Mouse (Mus musculus) limb, embryonic 14.5 days (tissue): Measurements from ENCODE around the gene Cul9. TPM values are rescaled to one million over a fixed set of nuclear protein-coding genes. Genes with fewer than 3 reads are reported as not detected.

ENCODE experiments used
- ATAC-seq: fragments of 200-750 bp; cut with Nextera tagmentation; 2 replicates; pipeline ENCODE4 v1.8.0; 2017; ENCODE audit warnings: low read depth, moderate number of reproducible peaks, moderate TSS enrichment; ENCODE audit not compliant: low FRiP score
- DNase-seq: peaks from one replicate; pipeline ENCODE4 v3.0.0-alpha.2; 2015; ENCODE audit warnings: low spot score
- H3K27ac ChIP-seq: fragments of 300-500 bp; sonication (generic); replicated peaks from 2 replicates; pipeline ENCODE4 v1.5.1; 2014; ENCODE audit warnings: low read depth, mild to moderate bottlenecking, low read length, moderate library complexity, mixed read lengths
- H3K27me3 ChIP-seq: fragments of 300-500 bp; sonication (generic); 2 replicates; pipeline ENCODE4 v1.6.1; 2014; ENCODE audit warnings: low read length, mixed read lengths; ENCODE audit not compliant: control insufficient read depth, insufficient read depth
- H3K36me3 ChIP-seq: fragments of 300-500 bp; sonication (generic); 2 replicates; pipeline ENCODE4 v1.6.1; 2014; ENCODE audit warnings: mild to moderate bottlenecking, low read length, moderate library complexity, mixed read lengths; ENCODE audit not compliant: control insufficient read depth, insufficient read depth
- H3K4me1 ChIP-seq: fragments of 300-500 bp; sonication (generic); 2 replicates; pipeline ENCODE4 v1.6.1; 2014; ENCODE audit warnings: antibody characterized with exemption, low read length, mixed read lengths; ENCODE audit not compliant: control insufficient read depth, insufficient read depth
- H3K4me2 ChIP-seq: fragments of 300-500 bp; sonication (generic); replicated peaks from 2 replicates; pipeline ENCODE4 v1.6.1; 2014; ENCODE audit warnings: low read depth, mild to moderate bottlenecking, low read length, moderate library complexity; ENCODE audit not compliant: severe bottlenecking
- H3K4me3 ChIP-seq: fragments of 300-500 bp; sonication (generic); replicated peaks from 2 replicates; pipeline ENCODE4 v1.5.1; 2014; ENCODE audit warnings: low read length
- H3K9ac ChIP-seq: fragments of 300-500 bp; sonication (generic); 2 replicates; pipeline ENCODE4 v1.6.1; 2014; ENCODE audit warnings: mild to moderate bottlenecking, low read depth, low read length, moderate library complexity; ENCODE audit not compliant: severe bottlenecking
- H3K9me3 ChIP-seq: fragments of 300-500 bp; sonication (generic); 2 replicates; pipeline ENCODE4 v1.6.1; 2016; ENCODE audit warnings: low read length; ENCODE audit not compliant: control insufficient read depth
- POLR2A ChIP-seq: fragments of 200-500 bp; IDR thresholded peaks from 2 replicates; pipeline ENCODE4 v1.8.0; 2012; ENCODE audit warnings: inconsistent platforms, mild to moderate bottlenecking, moderate library complexity, borderline replicate concordance; ENCODE audit not compliant: insufficient read depth, insufficient read length; ENCODE audit errors: extremely low read depth
- WGBS: fragments of 180-500 bp; shearing (Covaris S2); extraction: QIAGEN DNeasy Blood & Tissue Kit; methylation state at CpG from one replicate; pipeline ENCODE4 v1.1.7; 2014; 5-methylcytosine and 5-hydroxymethylcytosine counted together
- polyA plus RNA-seq, 2 experiments: library from polyadenylated mRNA; depleted of rRNA in 1 of 2; stranded (reverse) in 1 of 2; unstranded in 1 of 2; fragments of >200 nt; fragmentation: Nextera tagmentation in 1 of 2; extraction: Ambion mirVana in 1 of 2; gene quantifications; 2 replicates each; pipeline versions ENCODE4 v1.2.1 to v1.2.3; 2012 to 2014

Cul9 gene
- polyA plus RNA-seq, 2 experiments, result 6.9 to 21.1 TPM

GRCm38 (mm10) chr17:46556584-46556945 is 10.4 kb upstream of the Cul9 start:
- Histone ChIP-seq H3K4me3 (peak overlapping the region; percentile 99), H3K27me3 (no peaks in the 10 kb centered on the region), H3K9ac (peak overlapping the region; percentile 57), H3K36me3 (peaks cover 8% of the 10 kb centered on the region), H3K4me2 (peak overlapping the region; percentile 90), H3K27ac (peak overlapping the region; percentile 89), H3K9me3 (no peaks in the 10 kb centered on the region), H3K4me1 (peaks cover 30% of the 10 kb centered on the region)
- peak; percentile 56 for DNase-seq
- ATAC-seq, result peak; percentile 7; the same call in 1 of the 2 replicates
- TF ChIP-seq POLR2A, result no peak
- under 1% methylated on average over 11 of the region's 11 CpGs for WGBS

GRCm38 (mm10) chr17:46555673-46556583 is 9.7 kb upstream of the Cul9 start, which contains the start of gene Srf:
TSS of gene Srf (minus strand) at chr17:46556175.
- TF ChIP-seq POLR2A, result 0 out of 2 replicates have a peak, but pooled peaks have one; percentile 11
- Histone ChIP-seq H3K4me2 (peak within 1 kb of the TSS; percentile 90), H3K9ac (peak within 1 kb of the TSS; percentile 97), H3K4me1 (peaks cover 30% of the 10 kb centered on the region), H3K27me3 (no peaks in the 10 kb centered on the region), H3K4me3 (peak within 1 kb of the TSS; percentile 99), H3K27ac (peak within 1 kb of the TSS; percentile 89), H3K9me3 (no peaks in the 10 kb centered on the region), H3K36me3 (peaks cover 15% of the 10 kb centered on the region)
- peak; percentile 98 for DNase-seq
- WGBS, result under 1% methylated on average over 44 of the region's 87 CpGs
- ATAC-seq, result peak; percentile 94

- under 1% methylated on average over 65 of the region's 75 CpGs for WGBS
- peaks cover 30% of the 10 kb centered on the region for H3K4me1 ChIP-seq
- no peak for ATAC-seq
Observed at GRCm38 (mm10) chr17:46554977-46555672, 8.9 kb upstream of the Cul9 start.

GRCm38 (mm10) chr17:46554646-46554976 is 8.4 kb upstream of the Cul9 start:
- Histone ChIP-seq H3K4me3 (peak overlapping the region; percentile 99), H3K9me3 (no peaks in the 10 kb centered on the region), H3K4me1 (peaks cover 30% of the 10 kb centered on the region), H3K4me2 (peak overlapping the region; percentile 90), H3K9ac (peak overlapping the region; percentile 97), H3K36me3 (peaks cover 28% of the 10 kb centered on the region), H3K27me3 (no peaks in the 10 kb centered on the region), H3K27ac (peak overlapping the region; percentile 77; the same call in 1 of the 2 replicates)
- ATAC-seq (no peak), DNase-seq (no peak)
- TF ChIP-seq POLR2A, result no peak
- under 1% methylated on average over 11 of the region's 11 CpGs for WGBS

More at GRCm38 (mm10) chr17:46554977-46555672, 8.9 kb upstream of the Cul9 start:
- no peaks in the 10 kb centered on the region for H3K9me3 ChIP-seq
- H3K27me3 ChIP-seq, result no peaks in the 10 kb centered on the region
- peak overlapping the region; percentile 97 for H3K9ac ChIP-seq
- H3K4me3 ChIP-seq, result peak overlapping the region; percentile 99
- H3K4me2 ChIP-seq, result peak overlapping the region; percentile 90
- H3K27ac ChIP-seq, result peak overlapping the region; percentile 77
- H3K36me3 ChIP-seq, result peaks cover 23% of the 10 kb centered on the region
- no peak for DNase-seq
- no peak for TF ChIP-seq POLR2A

- 79% methylated on average over 3 of the region's 3 CpGs for WGBS
- Histone ChIP-seq H3K36me3 (peaks cover 33% of the 10 kb centered on the region), H3K9me3 (no peaks in the 10 kb centered on the region), H3K9ac (no peak overlapping the region), H3K4me1 (peaks cover 30% of the 10 kb centered on the region), H3K27ac (no peak overlapping the region), H3K4me3 (peak overlapping the region; percentile 99), H3K4me2 (peak overlapping the region; percentile 90), H3K27me3 (no peaks in the 10 kb centered on the region)
- DNase-seq, result no peak
- no peak for TF ChIP-seq POLR2A
- no peak for ATAC-seq
Observed at GRCm38 (mm10) chr17:46553926-46554325, 7.7 kb upstream of the Cul9 start.
